Mouse (Mus musculus) ovary, adult 10 weeks (tissue): ENCODE results near the gene Nsmce3. TPM values are rescaled to one million over a fixed set of nuclear protein-coding genes. Genes with fewer than 3 reads are reported as not detected.

Experiments used
- polyA plus RNA-seq: library from polyadenylated mRNA; stranded (reverse); fragments of 350-450 nt; fragmentation: Illumina TruSeq; extraction: RNeasy Lipid Tissue Mini Kit (QIAGEN cat#74804); gene quantifications from one replicate; pipeline ENCODE4 v1.2.3, GENCODE M21; 2014

The Nsmce3 gene
- 9.3 TPM for polyA plus RNA-seq

GRCm38 (mm10) chr7:64872743-64873241 lies at the start of gene Nsmce3:
Nsmce3 (minus strand) TSS chr7:64872997.

